Mouse (Mus musculus) olfactory bulb, adult 2 months (tissue): ENCODE data around the gene Pcca.

ENCODE experiments used
- CTCF ChIP-seq: fragments of 200-500 bp; IDR thresholded peaks from 2 replicates; pipeline ENCODE4 v1.5.1; 2012; ENCODE audit warnings: low read depth, mild to moderate bottlenecking, low read length, moderate library complexity; ENCODE audit not compliant: insufficient read depth
- POLR2A ChIP-seq: fragments of 200-500 bp; IDR thresholded peaks from 2 replicates; pipeline ENCODE4 v1.6.1; 2012; ENCODE audit warnings: mild to moderate bottlenecking, low read depth, low read length, moderate library complexity; ENCODE audit not compliant: insufficient read depth

DNA sequence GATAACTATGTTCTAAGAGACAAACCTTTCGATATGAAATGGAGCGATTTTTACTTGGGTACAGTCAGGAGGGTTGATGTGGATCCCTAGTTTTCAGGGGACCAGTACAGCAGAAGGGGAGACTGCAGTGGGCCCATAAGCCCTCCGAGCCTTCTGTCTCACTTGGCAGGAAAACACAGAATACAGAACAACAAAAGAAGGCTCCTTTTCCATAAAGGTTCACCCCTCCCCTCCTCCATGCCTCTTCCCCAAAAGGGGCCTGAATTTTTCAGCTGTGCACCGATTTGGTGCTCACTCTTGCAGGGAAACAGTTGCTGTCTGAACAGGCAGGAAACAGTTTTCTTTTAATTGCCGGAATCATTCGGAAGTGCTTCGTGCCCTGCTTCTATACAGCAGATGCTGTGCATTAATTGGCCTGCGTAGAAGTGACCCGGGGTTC lies 348.1 kb downstream of the Pcca start:
- no peak for TF ChIP-seq CTCF
- TF ChIP-seq POLR2A, result no peak
